Comparison of ENCODE assay signal across 15 mouse cellular contexts in genomic region chr2:156203917-156204316, GRCm38 (mm10). TPM values are rescaled to one million over a fixed set of nuclear protein-coding genes. Genes with fewer than 3 reads are reported as not detected.
DNase-seq lines count a peak whose midpoint lies in the region; ATAC-seq and TF ChIP-seq lines count a peak whose summit lies in the region.
"Had no signal": no experiment of that assay in that cellular context is flagged by ENCODE, and none has a peak within 500 bp of the region (broad histone marks: within the 10 kb centered on the region; RNA-seq: fewer than 3 reads in every experiment).

No protein-coding gene starts in this region.

- DNase-seq in CD4-positive, CD25-positive, alpha-beta regulatory T cell, adult 2 months (ENCODE audit: low read depth, low spot score) = peak; percentile 45
- DNase-seq in midbrain, postnatal 0 days (ENCODE audit: low spot score) = no peak
- DNase-seq in urinary bladder, postnatal 25 days (ENCODE audit: low spot score) = no peak
- no peak for DNase-seq in layer of hippocampus, adult 8-10 months (ENCODE audit: low spot score in 2 of 2)
- DNase-seq: adrenal gland, postnatal 25 days; left cerebral cortex, postnatal 4 days had no signal

- no peak overlapping the region for H3K9ac ChIP-seq in intestine, postnatal 0 days (ENCODE audit: low read depth, low read length)
- H3K9ac ChIP-seq in intestine, embryonic 15.5 days = no peak overlapping the region
- H3K9ac ChIP-seq in midbrain, postnatal 0 days (replicated peaks; ENCODE audit: low read length, poor library complexity, severe bottlenecking) = no peak overlapping the region
- no peak overlapping the region for H3K9ac ChIP-seq in midbrain, embryonic 13.5 days (replicated peaks)
- H3K9ac ChIP-seq: embryonic facial prominence, embryonic 12.5 days; forebrain, embryonic 12.5 days; lung, embryonic 15.5 days; midbrain, embryonic 15.5 days had no signal

- no peak overlapping the region for H3K4me2 ChIP-seq in intestine, postnatal 0 days (replicated peaks; ENCODE audit: low read depth)
- H3K4me2 ChIP-seq in intestine, embryonic 15.5 days (replicated peaks) = no peak overlapping the region
- no peak overlapping the region for H3K4me2 ChIP-seq in midbrain, postnatal 0 days (ENCODE audit: low read depth, low read length, poor library complexity, severe bottlenecking)
- H3K4me2 ChIP-seq in midbrain, embryonic 13.5 days (replicated peaks) = no peak overlapping the region
- H3K4me2 ChIP-seq: embryonic facial prominence, embryonic 12.5 days; forebrain, embryonic 12.5 days; lung, embryonic 15.5 days; midbrain, embryonic 15.5 days had no signal

- WGBS in intestine, postnatal 0 days = 91% methylated on average over 6 of the region's 6 CpGs
- 87% methylated on average over 6 of the region's 6 CpGs for WGBS in intestine, embryonic 15.5 days
- 91% methylated on average over 6 of the region's 6 CpGs for WGBS in midbrain, postnatal 0 days
- 96% methylated on average over 6 of the region's 6 CpGs for WGBS in midbrain, embryonic 13.5 days

- H3K36me3 ChIP-seq in intestine, postnatal 0 days (ENCODE audit: control insufficient read depth, insufficient read depth) = no peaks in the 10 kb centered on the region
- no peaks in the 10 kb centered on the region for H3K36me3 ChIP-seq in intestine, embryonic 15.5 days
- H3K36me3 ChIP-seq in midbrain, postnatal 0 days (ENCODE audit: insufficient read depth, low read length) = no peaks in the 10 kb centered on the region; the same call in 1 of the 2 replicates
- H3K36me3 ChIP-seq in midbrain, embryonic 13.5 days = peaks cover 22% of the 10 kb centered on the region

- no peak overlapping the region for H3K4me3 ChIP-seq in intestine, postnatal 0 days (ENCODE audit: low read depth, low read length)
- no peak overlapping the region for H3K4me3 ChIP-seq in intestine, embryonic 15.5 days (replicated peaks)
- no peak overlapping the region for H3K4me3 ChIP-seq in midbrain, postnatal 0 days (ENCODE audit: low read depth, low read length)
- no peak overlapping the region for H3K4me3 ChIP-seq in midbrain, embryonic 13.5 days (replicated peaks)
- H3K4me3 ChIP-seq: embryonic facial prominence, embryonic 12.5 days; forebrain, embryonic 12.5 days; lung, embryonic 15.5 days; midbrain, embryonic 15.5 days had no signal

- peak; percentile 38 for TF ChIP-seq CTCF in intestine, postnatal 0 days (IDR thresholded peaks at IDR 0.05; ENCODE audit: low read depth)
- peak; percentile 39 for TF ChIP-seq CTCF in midbrain, postnatal 0 days (IDR thresholded peaks at IDR 0.05)

- H3K4me1 ChIP-seq in intestine, postnatal 0 days (replicated peaks; ENCODE audit: control insufficient read depth, insufficient read depth, low read length) = 0 out of 2 replicates have a peak, but pooled peaks cover 4% of the 10 kb centered on the region
- peaks cover 13% of the 10 kb centered on the region for H3K4me1 ChIP-seq in intestine, embryonic 15.5 days (replicated peaks)
- no peaks in the 10 kb centered on the region for H3K4me1 ChIP-seq in midbrain, postnatal 0 days (ENCODE audit: insufficient read depth, low read length)
- H3K4me1 ChIP-seq in midbrain, embryonic 13.5 days (replicated peaks) = peaks cover 26% of the 10 kb centered on the region

- no peaks in the 10 kb centered on the region for H3K9me3 ChIP-seq in intestine, postnatal 0 days (ENCODE audit: control insufficient read depth)
- no peaks in the 10 kb centered on the region for H3K9me3 ChIP-seq in intestine, embryonic 15.5 days
- H3K9me3 ChIP-seq in midbrain, postnatal 0 days (ENCODE audit: low read length) = no peaks in the 10 kb centered on the region
- no peaks in the 10 kb centered on the region for H3K9me3 ChIP-seq in midbrain, embryonic 13.5 days
- H3K9me3 ChIP-seq: embryonic facial prominence, embryonic 12.5 days; forebrain, embryonic 12.5 days; lung, embryonic 15.5 days; midbrain, embryonic 15.5 days had no signal

- H3K27ac ChIP-seq in intestine, postnatal 0 days (ENCODE audit: low read depth, low read length) = no peak overlapping the region
- H3K27ac ChIP-seq in intestine, embryonic 15.5 days = no peak overlapping the region
- no peak overlapping the region for H3K27ac ChIP-seq in midbrain, postnatal 0 days (ENCODE audit: low read depth, low read length)
- no peak overlapping the region for H3K27ac ChIP-seq in midbrain, embryonic 13.5 days

- no peak for ATAC-seq in CD4-positive, CD25-positive, alpha-beta regulatory T cell, adult 4 months
- no peak for ATAC-seq in intestine, postnatal 0 days
- ATAC-seq in intestine, embryonic 15.5 days = no peak
- no peak for ATAC-seq in midbrain, postnatal 0 days (ENCODE audit: low FRiP score)
- ATAC-seq in midbrain, embryonic 13.5 days = no peak
- ATAC-seq: inflammation-experienced regulatory T-cells, adult 6 months; midbrain, embryonic 15.5 days had no signal

- no peaks in the 10 kb centered on the region for H3K27me3 ChIP-seq in intestine, postnatal 0 days (replicated peaks; ENCODE audit: control insufficient read depth, insufficient read depth, low read length)
- H3K27me3 ChIP-seq in intestine, embryonic 15.5 days (replicated peaks) = no peaks in the 10 kb centered on the region
- no peaks in the 10 kb centered on the region for H3K27me3 ChIP-seq in midbrain, postnatal 0 days (ENCODE audit: insufficient read depth, low read length)
- no peaks in the 10 kb centered on the region for H3K27me3 ChIP-seq in midbrain, embryonic 13.5 days
- H3K27me3 ChIP-seq: embryonic facial prominence, embryonic 12.5 days; forebrain, embryonic 12.5 days; lung, embryonic 15.5 days; midbrain, embryonic 15.5 days had no signal

RNA-seq across cellular contexts. Expression of gene Phf20, which starts 7.7 kb away (rescaled TPM):
- polyA plus RNA-seq in CD4-positive, CD25-positive, alpha-beta regulatory T cell, adult 4 months (2017; shearing (Covaris generic)) = 10 to 100 TPM; 70.0 to 87.9 TPM
- 20.9 and 24.2 TPM in 2 replicates for polyA plus RNA-seq in intestine, postnatal 0 days (2015; fragmentation: Nextera tagmentation; extraction: Ambion mirVana)
- 56.8 and 72.4 TPM in 2 replicates for polyA plus RNA-seq in intestine, embryonic 15.5 days (2015; fragmentation: Nextera tagmentation; extraction: Ambion mirVana)
- 27.6 and 37.4 TPM in 2 replicates for total RNA-seq in midbrain, postnatal 0 days (2014; rRNA removed)
- polyA plus RNA-seq in midbrain, postnatal 0 days (2015; fragmentation: Nextera tagmentation; extraction: Ambion mirVana) = 108 and 116 TPM in 2 replicates
- polyA plus RNA-seq in midbrain, embryonic 13.5 days (2015; fragmentation: Nextera tagmentation; extraction: Ambion mirVana) = 111 and 124 TPM in 2 replicates
- 100 to 1,000 TPM in 3 of 4 experiments, 10 to 100 TPM in 1; 98.7 to 122 (median 109) TPM for total RNA-seq in layer of hippocampus, adult 8-10 months (2022)

RNA-seq across cellular contexts. Expression of gene Rbm39, which starts 23.9 kb away (rescaled TPM):
- polyA plus RNA-seq in CD4-positive, CD25-positive, alpha-beta regulatory T cell, adult 4 months (2017; shearing (Covaris generic)) = 100 to 1,000 TPM; 592 to 714 TPM
- polyA plus RNA-seq in intestine, postnatal 0 days (2015; fragmentation: Nextera tagmentation; extraction: Ambion mirVana) = 326 and 348 TPM in 2 replicates
- polyA plus RNA-seq in intestine, embryonic 15.5 days (2015; fragmentation: Nextera tagmentation; extraction: Ambion mirVana) = 486 and 571 TPM in 2 replicates
- 234 and 372 TPM in 2 replicates for total RNA-seq in midbrain, postnatal 0 days (2014; rRNA removed)
- 387 and 466 TPM in 2 replicates for polyA plus RNA-seq in midbrain, postnatal 0 days (2015; fragmentation: Nextera tagmentation; extraction: Ambion mirVana)
- 611 and 631 TPM in 2 replicates for polyA plus RNA-seq in midbrain, embryonic 13.5 days (2015; fragmentation: Nextera tagmentation; extraction: Ambion mirVana)
- 100 to 1,000 TPM; 305 to 360 (median 339) TPM for total RNA-seq in layer of hippocampus, adult 8-10 months (2022)

RNA-seq across cellular contexts. Expression of gene Nfs1, which starts 59.9 kb away (rescaled TPM):
- polyA plus RNA-seq in CD4-positive, CD25-positive, alpha-beta regulatory T cell, adult 4 months (2017; shearing (Covaris generic)) = 10 to 100 TPM; 40.2 to 47.6 TPM
- 41.1 and 44.8 TPM in 2 replicates for polyA plus RNA-seq in intestine, postnatal 0 days (2015; fragmentation: Nextera tagmentation; extraction: Ambion mirVana)
- polyA plus RNA-seq in intestine, embryonic 15.5 days (2015; fragmentation: Nextera tagmentation; extraction: Ambion mirVana) = 62.3 and 63.0 TPM in 2 replicates
- 34.5 and 40.3 TPM in 2 replicates for total RNA-seq in midbrain, postnatal 0 days (2014; rRNA removed)
- 34.9 and 38.5 TPM in 2 replicates for polyA plus RNA-seq in midbrain, postnatal 0 days (2015; fragmentation: Nextera tagmentation; extraction: Ambion mirVana)
- 29.5 and 29.8 TPM in 2 replicates for polyA plus RNA-seq in midbrain, embryonic 13.5 days (2015; fragmentation: Nextera tagmentation; extraction: Ambion mirVana)
- 10 to 100 TPM; 39.0 to 54.5 (median 44.0) TPM for total RNA-seq in layer of hippocampus, adult 8-10 months (2022)
